Mouse (Mus musculus): ENCODE results near the gene Khdc3.
A peak's percentile ranks its signal among the peaks of the same experiment; 100 is the strongest.
"Not testable (repeated sequence)": the region's sequence is repeated elsewhere in the genome, so short reads cannot be mapped to it uniquely, and the experiment has no call there.

The Khdc3 gene

GRCm38 (mm10) chr9:73102181-73102580 lies 545 bp downstream of the Khdc3 start, which contains the start of gene Gm20509:
Gene Gm20509 (plus strand): TSS chr9:73102470.
- no peak for DNase-seq (ENCODE audit: low spot score)

GRCm38 (mm10) chr9:73103159-73103879 lies 1.7 kb downstream of the Khdc3 start:
- DNase-seq (ENCODE audit: low spot score): peak; percentile 33

GRCm38 (mm10) chr9:73103880-73104198 lies 2.2 kb downstream of the Khdc3 start:
- no peak for DNase-seq (ENCODE audit: low spot score)

- DNase-seq (ENCODE audit: low spot score): no peak
Measured at GRCm38 (mm10) chr9:73105141-73105540, 3.5 kb downstream of the Khdc3 start.

GRCm38 (mm10) chr9:73105771-73106170 lies 4.1 kb downstream of the Khdc3 start:
- no peak for DNase-seq (ENCODE audit: low spot score)

GRCm38 (mm10) chr9:73112919-73113906 lies 11.6 kb downstream of the Khdc3 start, which contains the start of gene Rsl24d1:
Gene Rsl24d1 (plus strand): TSS chr9:73113426.
- peak; percentile 65 for DNase-seq (ENCODE audit: low spot score)

GRCm38 (mm10) chr9:73116704-73117103 lies 15.1 kb downstream of the Khdc3 start:
- DNase-seq (ENCODE audit: low spot score): not testable (repeated sequence)

GRCm38 (mm10) chr9:73118012-73118411 lies 16.4 kb downstream of the Khdc3 start:
- no peak for DNase-seq (ENCODE audit: low spot score)

- DNase-seq (ENCODE audit: low spot score): no peak
Measured at GRCm38 (mm10) chr9:73121735-73122134, 20.1 kb downstream of the Khdc3 start.

- no peak for DNase-seq (ENCODE audit: low spot score)
Measured at GRCm38 (mm10) chr9:73125043-73125570, 23.5 kb downstream of the Khdc3 start.

GRCm38 (mm10) chr9:73127457-73127856 lies 25.8 kb downstream of the Khdc3 start:
- no peak for DNase-seq (ENCODE audit: low spot score)

- no peak for DNase-seq (ENCODE audit: low spot score)
Measured at GRCm38 (mm10) chr9:73129875-73130274, 28.2 kb downstream of the Khdc3 start.

GRCm38 (mm10) chr9:73130529-73130928 lies 28.9 kb downstream of the Khdc3 start:
- no peak for DNase-seq (ENCODE audit: low spot score)

- DNase-seq (ENCODE audit: low spot score): no peak
Measured at GRCm38 (mm10) chr9:73137341-73137886, 35.8 kb downstream of the Khdc3 start.
